Mouse (Mus musculus) CH12.LX (cell line): Measurements from ENCODE around the gene Polr2b. TPM values are rescaled to one million over a fixed set of nuclear protein-coding genes. Genes with fewer than 3 reads are reported as not detected.

ENCODE experiments used
- DNase-seq: peaks from one replicate; pipeline ENCODE4 v3.0.0-alpha.2; 2013; ENCODE audit errors: extremely low read depth
- H3K27ac ChIP-seq: 2 replicates; pipeline ENCODE4 v1.5.1; 2012; ENCODE audit warnings: low read depth, mild to moderate bottlenecking, control low read depth, moderate library complexity; ENCODE audit not compliant: insufficient read depth
- H3K27me3 ChIP-seq: replicated peaks from 2 replicates; pipeline ENCODE3; 2012; ENCODE audit warnings: inconsistent platforms
- H3K36me3 ChIP-seq, 2 experiments: replicated peaks in 1 of 2; 2 replicates each; pipeline versions ENCODE3 to v1.6.1; 2012; ENCODE audit warnings: inconsistent platforms in 1 of 2, low read length in 1 of 2, mild to moderate bottlenecking in 1 of 2, mixed read lengths in 1 of 2, moderate library complexity in 1 of 2; ENCODE audit not compliant: control insufficient read depth in 1 of 2, insufficient read depth in 1 of 2
- H3K4me1 ChIP-seq, 2 experiments: 2 replicates each; pipeline ENCODE4 v1.6.1; 2012; ENCODE audit warnings: inconsistent platforms in 1 of 2, moderate library complexity in 1 of 2; ENCODE audit not compliant: insufficient read depth in 2 of 2, control insufficient read depth in 1 of 2
- H3K4me2 ChIP-seq: 2 replicates; pipeline ENCODE4 v1.6.1; 2012; ENCODE audit warnings: low read depth, mild to moderate bottlenecking, control low read depth; ENCODE audit not compliant: poor library complexity, insufficient read depth, severe bottlenecking
- H3K4me3 ChIP-seq, 3 experiments: fragments of 150-350 bp in 1 of 3; sonication (generic) in 1 of 3; replicated peaks in 1 of 3; 2 replicates each; pipeline versions ENCODE3 to v1.5.1; 2011 to 2012; ENCODE audit warnings: low read depth in 2 of 3, low read length in 2 of 3, mild to moderate bottlenecking in 2 of 3, moderate library complexity in 2 of 3, control low read depth in 1 of 3, improper control_type of control experiment in 1 of 3, inconsistent platforms in 1 of 3, mixed read lengths in 1 of 3; ENCODE audit not compliant: poor library complexity in 1 of 3
- H3K79me2 ChIP-seq: replicated peaks from 2 replicates; pipeline ENCODE4 v1.6.1; 2012; ENCODE audit warnings: mild to moderate bottlenecking, moderate library complexity; ENCODE audit not compliant: control insufficient read depth, poor library complexity, insufficient read depth, severe bottlenecking; ENCODE audit errors: extremely low read depth
- H3K9ac ChIP-seq: 2 replicates; pipeline ENCODE4 v1.6.1; 2012; ENCODE audit warnings: low read depth, mild to moderate bottlenecking, control low read depth, moderate library complexity; ENCODE audit not compliant: insufficient read depth
- H3K9me3 ChIP-seq: replicated peaks from 2 replicates; pipeline ENCODE3; 2012; ENCODE audit warnings: low read length, inconsistent platforms, mixed read lengths
- BHLHE40 ChIP-seq: IDR thresholded peaks from 2 replicates; pipeline ENCODE4 v1.6.1; 2011; ENCODE audit warnings: mild to moderate bottlenecking, low read depth, low read length, improper control_type of control experiment
- CHD2 ChIP-seq: IDR thresholded peaks from 2 replicates; pipeline ENCODE4 v1.6.1; 2011; ENCODE audit warnings: low read length, improper control_type of control experiment
- CTCF ChIP-seq, 2 experiments: IDR thresholded peaks in 1 of 2; conservative IDR thresholded peaks in 1 of 2; 2 replicates each; pipeline ENCODE4 v1.5.1; 2011 to 2012; ENCODE audit warnings: low read depth in 2 of 2, low read length in 2 of 2, improper control_type of control experiment in 1 of 2, inconsistent platforms in 1 of 2, mild to moderate bottlenecking in 1 of 2, moderate library complexity in 1 of 2
- EP300 ChIP-seq: IDR thresholded peaks from 2 replicates; pipeline ENCODE4 v1.6.1; 2011; ENCODE audit warnings: low read length, improper control_type of control experiment
- ETS1 ChIP-seq: conservative IDR thresholded peaks from 2 replicates; pipeline ENCODE4 v1.6.1; 2012; ENCODE audit warnings: low read depth, mild to moderate bottlenecking, inconsistent platforms, low read length, improper control_type of control experiment, moderate library complexity
- GABPA ChIP-seq: IDR thresholded peaks from 2 replicates; pipeline ENCODE4 v1.6.1; 2012; ENCODE audit warnings: low read depth, low read length, improper control_type of control experiment, inconsistent platforms; ENCODE audit not compliant: insufficient replicate concordance
- HCFC1 ChIP-seq: IDR thresholded peaks from 2 replicates; pipeline ENCODE4 v1.6.1; 2012; ENCODE audit warnings: low read depth, mild to moderate bottlenecking, inconsistent platforms, low read length, improper control_type of control experiment
- IRF4 ChIP-seq: IDR thresholded peaks from 2 replicates; pipeline ENCODE4 v1.6.1; 2014; ENCODE audit warnings: low read depth, mild to moderate bottlenecking, inconsistent platforms, low read length, improper control_type of control experiment
- KAT2A ChIP-seq: IDR thresholded peaks from 2 replicates; pipeline ENCODE4 v1.6.1; 2012; ENCODE audit warnings: low read length, improper control_type of control experiment, inconsistent platforms; ENCODE audit not compliant: insufficient replicate concordance
- MAFK ChIP-seq: IDR thresholded peaks from 2 replicates; pipeline ENCODE4 v1.6.1; 2011; ENCODE audit warnings: low read length, improper control_type of control experiment; ENCODE audit not compliant: insufficient replicate concordance
- MAX ChIP-seq: IDR thresholded peaks from 2 replicates; pipeline ENCODE4 v1.6.1; 2011; ENCODE audit warnings: low read length, improper control_type of control experiment
- MEF2A ChIP-seq: IDR thresholded peaks from 2 replicates; pipeline ENCODE4 v1.6.1; 2014; ENCODE audit warnings: low read depth, mild to moderate bottlenecking, inconsistent platforms, low read length, improper control_type of control experiment, borderline replicate concordance
- PAX5 ChIP-seq: IDR thresholded peaks from 2 replicates; pipeline ENCODE4 v1.6.1; 2012; ENCODE audit warnings: low read length, inconsistent platforms, mixed read lengths
- RCOR1 ChIP-seq: conservative IDR thresholded peaks from 2 replicates; pipeline ENCODE4 v1.6.1; 2012; ENCODE audit warnings: low read depth, mild to moderate bottlenecking, inconsistent platforms, low read length, improper control_type of control experiment
- TBP ChIP-seq: conservative IDR thresholded peaks from 2 replicates; pipeline ENCODE4 v1.6.1; 2011; ENCODE audit warnings: low read depth, low read length, improper control_type of control experiment
- UBTF ChIP-seq: IDR thresholded peaks from 2 replicates; pipeline ENCODE4 v1.6.1; 2012; ENCODE audit warnings: low read depth, mild to moderate bottlenecking, inconsistent platforms, low read length, improper control_type of control experiment, moderate library complexity
- ZC3H11A ChIP-seq: IDR thresholded peaks from 2 replicates; pipeline ENCODE4 v1.6.1; 2012; ENCODE audit warnings: low read depth, mild to moderate bottlenecking, inconsistent platforms, low read length, improper control_type of control experiment
- ZKSCAN1 ChIP-seq: IDR thresholded peaks from 2 replicates; pipeline ENCODE4 v1.6.1; 2012; ENCODE audit warnings: low read depth, inconsistent platforms, low read length, improper control_type of control experiment, borderline replicate concordance
- ZMIZ1 ChIP-seq: IDR thresholded peaks from 2 replicates; pipeline ENCODE4 v1.6.1; 2012; ENCODE audit warnings: low read depth, mild to moderate bottlenecking, inconsistent platforms, low read length, improper control_type of control experiment
- dilution Hi-C: fragments of 300-500 bp; cut with MboI; formaldehyde crosslinking; loops from 2 replicates; pipeline ENCODE4 v1.14.3; 2020; ENCODE audit warnings: low sequenced_read_pairs; ENCODE audit not compliant: extremely low pct_unique_long_range_greater_than_20kb, extremely low pct_ligation_motif_present
- in situ Hi-C: fragments of 300-500 bp; cut with MboI; formaldehyde crosslinking; loops from 3 replicates; pipeline ENCODE4 v1.14.3; 2019; ENCODE audit warnings: low sequenced_read_pairs, low pct_ligation_motif_present, low pct_unique_long_range_greater_than_20kb, mixed read lengths
- polyA plus RNA-seq: library from polyadenylated mRNA; unstranded; fragments of >175 nt; gene quantifications from 2 replicates; pipeline ENCODE4 v1.2.1, GENCODE M21; 2012; ENCODE audit warnings: low read depth; ENCODE audit not compliant: insufficient read length
- total RNA-seq, 2 experiments: library from RNA; depleted of rRNA; stranded (reverse); fragments of 300-350 nt in 1 of 2; fragments of >200 nt in 1 of 2; gene quantifications; 2 replicates each; pipeline ENCODE4 v1.2.3; 2012 to 2014

The Polr2b gene
- total and polyA plus RNA-seq, 3 experiments, result 88.0 to 133 (median 119) TPM

DNA sequence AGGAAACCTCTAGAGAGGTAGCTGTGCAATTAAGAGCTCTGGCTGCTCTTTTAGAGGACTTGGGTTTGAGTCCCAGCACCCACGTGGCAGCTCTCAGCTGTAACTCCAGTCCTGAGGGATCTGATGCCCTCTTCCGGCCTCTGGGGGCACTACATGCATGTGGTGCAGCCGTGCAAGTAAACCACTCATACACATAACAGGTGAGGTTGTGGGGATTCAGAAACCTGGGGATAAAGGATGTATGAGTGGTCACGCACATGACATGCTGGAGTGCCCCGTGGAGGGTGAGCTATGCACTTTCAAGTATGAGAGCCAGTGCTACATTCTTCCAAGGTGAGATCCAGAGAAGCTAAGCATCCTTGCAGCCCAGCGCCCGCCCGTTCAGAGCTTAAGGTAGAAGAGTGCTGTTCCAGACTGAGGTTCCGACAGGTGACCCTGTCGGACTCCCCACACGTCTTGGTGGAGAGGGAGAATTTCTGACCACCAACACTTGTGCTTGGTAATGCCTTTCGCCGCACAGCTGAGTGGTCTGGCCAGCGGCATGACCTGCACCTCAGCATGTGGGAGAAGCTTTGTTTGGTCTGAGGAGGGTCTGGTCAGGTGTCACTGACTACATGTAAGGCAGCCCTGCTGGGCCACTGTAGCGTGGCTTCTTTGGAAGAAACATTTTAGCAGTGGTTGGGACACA, 40.2 kb downstream of the Polr2b start:
- no peaks in the 10 kb centered on the region for H3K79me2 ChIP-seq
- peaks cover under 1 to 13% of the 10 kb centered on the region in 2 experiments; a peak in 3 of 4 replicates for H3K4me1 ChIP-seq
- dilution Hi-C loops (no loop called here), in situ Hi-C loops (loop anchor here (5.0 to 25.0 kb wide), 2 partner anchors 112 to 437 kb away; no protein-coding TSS in a partner anchor)
- no peak overlapping the region for H3K4me3 ChIP-seq
- H3K9me3 ChIP-seq, result no peaks in the 10 kb centered on the region
- H3K27ac ChIP-seq, result no peak overlapping the region
- TF ChIP-seq ZC3H11A (no peak), HCFC1 (no peak), ETS1 (no peak), BHLHE40 (no peak), EP300 (no peak), ZKSCAN1 (no peak), RCOR1 (no peak), CHD2 (no peak), ZMIZ1 (no peak), GABPA (no peak), CTCF (conservative IDR thresholded peaks at IDR 0.05 in 1 of 2, IDR thresholded peaks at IDR 0.05 in 1 of 2; ENCODE audit: low read depth in 2 of 2, low read length in 2 of 2) (no peak), MEF2A (no peak), PAX5 (no peak)
- H3K4me2 ChIP-seq, result no peak overlapping the region
- no peak overlapping the region for H3K9ac ChIP-seq
- H3K27me3 ChIP-seq, result no peaks in the 10 kb centered on the region
- H3K36me3 ChIP-seq, result peaks cover 42 to 59% of the 10 kb centered on the region in 2 experiments
- DNase-seq, result no peak

DNA sequence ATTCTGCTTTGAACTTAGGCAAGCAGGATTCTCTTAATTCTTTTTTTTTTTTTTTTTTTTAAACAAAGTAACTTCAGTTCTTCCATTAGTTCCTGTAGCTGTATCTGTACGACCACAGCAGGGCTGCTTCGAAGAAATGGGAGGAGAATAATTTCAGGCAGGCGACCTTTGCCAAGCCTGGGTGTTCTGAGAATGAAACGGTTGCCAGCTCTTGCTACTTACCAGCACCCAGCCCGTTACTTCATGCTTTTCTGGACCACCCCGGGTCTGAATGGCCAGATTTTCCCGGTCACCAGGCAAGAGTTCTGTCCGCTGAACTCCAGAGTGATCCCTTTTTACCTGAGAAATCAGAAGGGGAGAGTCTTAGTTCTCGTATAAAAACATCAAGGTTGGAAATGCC, 41.7 kb downstream of the Polr2b start:
- DNase-seq, result no peak
- H3K4me2 ChIP-seq, result no peak overlapping the region
- H3K4me3 ChIP-seq, result no peak overlapping the region
- peaks cover 10 to 29% of the 10 kb centered on the region in 2 experiments for H3K4me1 ChIP-seq
- dilution Hi-C loops, result no loop called here
- H3K36me3 ChIP-seq, result peaks cover 32 to 45% of the 10 kb centered on the region in 2 experiments
- TF ChIP-seq UBTF (no peak), TBP (no peak), MAFK (no peak), RCOR1 (no peak), KAT2A (no peak), GABPA (no peak), MAX (no peak), IRF4 (no peak)
- in situ Hi-C loops, result loop anchor here (5.0 to 25.0 kb wide), 2 partner anchors 111 to 436 kb away; no protein-coding TSS in a partner anchor
- no peaks in the 10 kb centered on the region for H3K79me2 ChIP-seq
- no peak overlapping the region for H3K9ac ChIP-seq
- no peaks in the 10 kb centered on the region for H3K9me3 ChIP-seq
- H3K27ac ChIP-seq, result no peak overlapping the region
- H3K27me3 ChIP-seq, result no peaks in the 10 kb centered on the region
